Mouse (Mus musculus) mouse trophoblast stem cell (cell line): Measurements from ENCODE around the gene Arhgap4.

Experiments used
- in situ Hi-C, 2 experiments: fragments of 300-500 bp; cut with MseI, MboI; formaldehyde crosslinking; loops; 2 replicates in 1 of 2; 3 replicates in 1 of 2; pipeline ENCODE4 v1.15.1; 2025

Gene Arhgap4

DNA sequence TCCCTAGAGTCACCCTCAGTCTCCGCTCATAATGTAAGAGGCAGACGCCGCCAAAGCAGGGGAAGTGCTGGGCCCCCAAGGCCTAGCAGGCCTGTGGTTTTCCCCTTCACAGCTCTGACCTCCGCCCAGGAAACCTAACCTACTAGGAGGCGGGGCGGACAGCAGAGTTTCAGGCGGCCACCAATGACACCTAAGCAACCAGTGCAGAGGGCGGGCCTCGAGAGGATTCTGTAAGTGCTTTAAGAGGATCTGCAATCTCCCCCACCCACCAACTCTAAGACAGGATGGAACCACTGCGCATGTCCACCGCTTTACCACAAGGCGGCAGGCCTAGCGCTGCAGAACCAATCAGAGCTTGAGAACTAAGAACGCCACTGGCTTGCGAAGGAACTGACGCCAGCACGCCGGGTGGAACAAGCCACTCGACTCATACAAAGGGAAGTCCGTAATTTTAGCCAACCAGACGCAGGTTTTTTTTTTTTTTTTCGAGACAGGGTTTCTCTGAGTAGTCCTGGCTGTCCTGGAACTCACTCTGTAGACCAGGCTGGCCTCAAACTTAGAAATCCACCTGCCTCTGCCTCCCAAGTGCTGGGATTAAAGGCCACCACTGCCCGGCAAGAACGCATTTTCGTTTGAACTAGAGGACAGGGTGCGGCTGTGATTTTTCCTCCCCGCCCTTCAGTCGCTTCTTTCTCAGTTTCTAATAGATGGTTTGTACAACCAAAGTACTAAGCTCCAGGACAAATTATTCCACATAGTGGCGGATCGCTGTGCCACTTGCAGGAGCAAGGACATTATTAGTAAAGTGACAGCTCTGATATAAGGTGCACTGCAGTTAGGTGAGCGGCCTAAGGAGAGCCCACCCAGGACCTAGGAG lies 6.6 kb downstream of the Arhgap4 start:
- in situ Hi-C loops: no loop called here

GRCm38 (mm10) chrX:73911588-73911987 lies 10.1 kb downstream of the Arhgap4 start:
- in situ Hi-C loops: no loop called here

- in situ Hi-C loops: no loop called here
These were observed 10.5 kb downstream of the Arhgap4 start for GRCm38 (mm10) chrX:73911156-73911555.

- in situ Hi-C loops: no loop called here
These were observed 11.2 kb downstream of the Arhgap4 start for GRCm38 (mm10) chrX:73910451-73910850.

GRCm38 (mm10) chrX:73910049-73910448 lies 11.6 kb downstream of the Arhgap4 start:
- in situ Hi-C loops: no loop called here

- in situ Hi-C loops: loop anchor here in 1 of 2 experiments (10.0 kb wide), 1 partner anchor 93 kb away; no protein-coding TSS in a partner anchor
These were observed 23.7 kb downstream of the Arhgap4 start for GRCm38 (mm10) chrX:73897959-73898358.

DNA sequence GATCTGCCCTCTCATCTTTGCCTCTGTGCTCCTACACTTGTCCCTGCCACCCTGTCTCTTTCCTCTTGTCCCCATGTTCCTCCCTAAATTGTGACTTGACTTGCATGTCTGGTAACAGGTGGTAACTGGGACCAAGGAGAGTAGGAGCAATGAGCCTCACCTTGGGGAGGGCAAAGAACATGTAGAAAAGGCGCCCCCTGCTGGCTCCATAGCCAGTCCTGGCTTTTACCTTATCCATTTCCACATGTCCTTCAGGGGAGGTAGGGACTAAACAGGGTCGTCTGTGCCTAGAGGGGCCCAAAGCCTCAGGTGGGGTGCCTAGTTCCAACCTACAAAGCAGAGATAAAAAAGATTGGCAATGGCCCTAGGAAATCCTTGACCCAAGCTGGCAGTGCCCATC lies 26.0 kb downstream of the Arhgap4 start, which contains the start of gene L1cam:
Gene L1cam (minus strand): TSS at position 387 of the 400 bp plus-strand sequence.
- in situ Hi-C loops: loop anchor here in 1 of 2 experiments (10.0 kb wide), 1 partner anchor 91 kb away; no protein-coding TSS in a partner anchor

DNA sequence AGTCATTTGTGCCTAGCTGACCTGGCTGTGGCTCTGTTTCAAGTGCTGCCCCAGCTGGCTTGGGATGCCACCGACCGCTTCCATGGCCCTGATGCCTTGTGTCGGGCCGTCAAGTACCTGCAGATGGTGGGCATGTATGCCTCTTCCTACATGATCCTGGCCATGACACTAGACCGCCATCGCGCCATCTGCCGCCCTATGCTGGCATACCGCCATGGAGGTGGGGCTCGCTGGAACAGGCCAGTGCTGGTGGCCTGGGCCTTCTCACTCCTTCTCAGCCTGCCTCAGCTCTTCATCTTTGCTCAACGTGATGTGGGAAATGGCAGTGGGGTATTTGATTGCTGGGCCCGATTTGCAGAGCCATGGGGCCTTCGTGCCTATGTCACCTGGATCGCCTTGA lies 28.8 kb downstream of the Arhgap4 start:
- in situ Hi-C loops: loop anchor here in 1 of 2 experiments (10.0 kb wide), 1 partner anchor 88 kb away; no protein-coding TSS in a partner anchor

DNA sequence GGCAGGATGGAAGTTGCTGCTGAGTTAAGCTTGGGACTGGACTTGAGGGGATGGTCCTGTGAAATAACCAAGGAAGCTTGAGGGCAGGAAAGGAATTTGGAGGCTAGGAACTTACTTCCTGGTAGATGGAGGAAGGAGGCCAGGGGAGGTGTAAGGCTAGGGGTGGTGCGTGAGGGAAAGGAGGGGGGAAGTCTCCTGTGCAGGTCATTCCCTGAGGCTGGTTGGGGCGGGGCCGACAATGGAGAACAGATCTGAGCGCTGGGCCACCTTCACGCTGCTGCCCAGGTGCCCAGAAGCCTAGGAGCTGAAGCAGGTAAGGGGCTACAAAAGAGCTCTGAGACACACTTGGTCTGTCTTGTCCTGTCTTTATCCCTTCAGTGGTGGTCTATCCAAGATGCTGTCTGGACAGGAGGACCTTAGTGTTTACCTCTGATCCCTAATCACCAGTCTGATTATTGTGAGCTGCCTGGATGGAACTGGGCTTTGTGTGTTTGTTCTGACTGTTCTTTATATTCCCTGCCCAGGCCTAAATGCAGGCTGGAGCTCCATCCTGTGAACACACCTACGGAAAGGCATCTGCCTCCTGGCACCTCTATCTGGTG lies 30.0 kb downstream of the Arhgap4 start, which contains the start of gene Avpr2:
Gene Avpr2 (plus strand): TSS at position 552 of the 602 bp plus-strand sequence.
- in situ Hi-C loops: loop anchor here in 1 of 2 experiments (10.0 kb wide), 1 partner anchor 87 kb away; no protein-coding TSS in a partner anchor

DNA sequence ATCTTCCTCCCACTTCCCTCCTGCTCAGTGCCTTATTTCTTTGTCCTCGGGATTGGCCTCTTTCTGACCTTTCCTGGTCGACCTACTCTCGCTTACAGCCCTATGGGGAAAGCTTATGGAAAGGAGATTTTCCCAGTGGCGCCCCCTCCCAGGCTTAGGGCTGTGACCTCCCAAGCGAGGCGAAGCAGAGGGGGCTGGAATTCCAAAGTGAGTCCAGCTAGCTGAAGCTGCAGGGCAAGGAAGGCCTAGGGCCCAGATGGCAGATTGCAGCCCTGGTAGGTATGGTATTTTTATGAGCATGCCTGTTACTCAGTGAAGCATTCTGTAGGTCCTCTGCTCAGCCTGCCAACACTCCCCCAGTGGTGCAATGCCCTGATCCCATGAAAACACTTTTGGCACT lies 40.2 kb downstream of the Arhgap4 start:
- in situ Hi-C loops: loop anchor here in 1 of 2 experiments (10.0 kb wide), 1 partner anchor 87 kb away; no protein-coding TSS in a partner anchor

- in situ Hi-C loops: loop anchor here in 1 of 2 experiments (10.0 kb wide), 1 partner anchor 86 kb away; no protein-coding TSS in a partner anchor
These were observed 40.6 kb downstream of the Arhgap4 start for GRCm38 (mm10) chrX:73881036-73881427.

GRCm38 (mm10) chrX:73880194-73881035 lies 41.3 kb downstream of the Arhgap4 start:
- in situ Hi-C loops: loop anchor here in 1 of 2 experiments (10.0 kb wide), 1 partner anchor 86 kb away; no protein-coding TSS in a partner anchor

DNA sequence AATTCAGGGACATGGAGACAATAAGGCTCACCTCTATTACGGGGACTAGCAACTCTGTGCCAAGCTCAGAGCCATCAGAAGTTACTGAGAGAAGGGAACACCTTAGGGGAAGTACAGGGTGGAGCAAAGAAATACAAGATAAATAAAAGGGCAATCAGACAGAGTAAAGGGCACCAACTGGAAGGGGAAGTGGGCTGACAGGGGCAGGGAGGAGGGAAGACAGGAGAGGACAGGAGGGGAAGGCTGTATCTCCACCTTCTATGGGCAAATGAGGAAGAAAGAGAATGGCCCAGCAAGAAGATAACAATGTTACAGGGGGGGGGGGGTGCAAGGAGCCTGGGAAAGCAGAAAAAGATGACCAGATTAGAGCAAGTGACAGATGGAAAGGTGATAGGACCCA lies 44.7 kb downstream of the Arhgap4 start:
- in situ Hi-C loops: no loop called here

- in situ Hi-C loops: no loop called here
These were observed 45.8 kb downstream of the Arhgap4 start for GRCm38 (mm10) chrX:73875881-73876280.

- in situ Hi-C loops: no loop called here
These were observed 49.7 kb downstream of the Arhgap4 start for GRCm38 (mm10) chrX:73871956-73872355.

DNA sequence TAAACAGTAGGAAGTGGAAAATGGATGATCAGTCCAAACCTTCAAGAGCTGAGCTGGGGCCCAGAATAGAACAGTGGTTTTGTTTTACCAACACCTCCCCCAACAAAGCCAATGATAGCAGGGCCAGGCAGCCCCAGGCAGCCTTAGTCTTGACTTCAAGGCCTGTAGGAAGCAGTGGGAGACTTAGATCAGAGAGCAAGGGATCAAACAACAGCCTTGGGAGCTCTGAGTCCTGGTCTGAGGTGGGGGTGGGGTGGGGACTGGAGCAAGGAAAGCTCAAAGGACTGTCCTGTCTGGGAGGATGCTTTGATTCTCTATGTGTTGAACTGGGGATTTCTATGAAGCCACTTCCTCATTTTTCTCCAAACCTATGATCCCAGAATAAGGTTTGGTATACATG lies 50.2 kb downstream of the Arhgap4 start:
- in situ Hi-C loops: no loop called here

DNA sequence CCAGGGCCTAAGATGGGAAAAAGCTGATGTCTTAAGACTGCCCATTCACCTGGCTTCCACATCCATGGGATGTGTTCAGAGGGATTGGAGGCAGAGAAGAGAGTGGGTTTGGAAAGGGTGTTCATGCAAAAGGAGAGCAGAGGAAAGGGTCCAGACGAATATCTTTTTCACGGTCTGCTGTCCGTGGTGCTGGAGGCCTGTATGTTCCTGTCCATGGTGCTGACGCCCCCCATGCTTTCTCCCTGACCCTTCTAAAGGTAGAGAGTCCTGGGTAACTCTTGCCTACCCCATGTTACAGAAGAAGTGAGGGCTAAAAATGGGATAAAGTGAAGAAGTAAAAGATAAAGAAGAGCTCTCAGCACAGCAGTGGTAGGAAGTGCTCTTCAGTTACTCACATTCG lies 52.3 kb downstream of the Arhgap4 start:
- in situ Hi-C loops: no loop called here

GRCm38 (mm10) chrX:73867852-73868251 lies 53.8 kb downstream of the Arhgap4 start:
- in situ Hi-C loops: no loop called here

DNA sequence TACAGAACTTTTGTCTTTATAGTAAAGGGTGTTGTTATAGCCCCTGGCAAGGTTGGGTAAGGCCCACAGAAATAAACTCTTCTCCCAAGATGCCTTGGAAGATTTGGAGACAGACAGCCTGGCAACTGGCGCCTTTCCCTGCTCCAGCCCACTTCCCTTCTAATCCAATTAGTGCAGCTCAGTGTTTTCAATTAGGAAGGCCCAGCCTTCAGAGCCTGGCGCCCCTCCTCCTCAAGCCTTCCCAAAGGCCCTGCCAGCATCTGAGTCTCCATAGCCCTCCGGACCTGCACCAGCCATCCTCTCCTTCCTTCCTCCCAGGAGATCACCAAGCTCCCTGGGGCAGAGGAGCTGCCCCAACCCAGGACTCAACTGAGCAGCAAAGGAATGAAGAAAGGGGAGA lies 54.4 kb downstream of the Arhgap4 start:
- in situ Hi-C loops: no loop called here

- in situ Hi-C loops: no loop called here
These were observed 57.0 kb downstream of the Arhgap4 start for GRCm38 (mm10) chrX:73864692-73865091.

DNA sequence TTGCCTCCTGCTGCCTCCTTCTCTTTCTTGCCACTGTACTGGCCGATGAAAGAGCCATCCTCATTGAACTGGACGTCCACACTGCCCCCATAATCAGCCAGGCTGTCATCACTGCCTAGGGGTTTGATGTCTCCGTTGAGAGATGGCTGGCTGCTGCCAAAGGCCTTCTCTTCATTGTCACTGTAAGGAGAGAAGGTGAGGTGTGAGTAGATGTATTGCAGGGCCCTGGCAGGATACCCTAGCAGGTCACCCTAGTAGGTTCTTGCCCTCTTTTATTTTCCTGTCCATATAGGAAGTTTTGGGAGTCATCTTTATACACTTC lies 66.6 kb downstream of the Arhgap4 start:
- in situ Hi-C loops: no loop called here
